Mouse (Mus musculus) midbrain, postnatal 0 days (tissue): ENCODE measurements around the gene Gm10944. TPM values are rescaled to one million over a fixed set of nuclear protein-coding genes. Genes with fewer than 3 reads are reported as not detected.

Source experiments
- ATAC-seq: fragments of 200-750 bp; cut with Nextera tagmentation; 2 replicates; pipeline ENCODE4 v1.8.0; 2017; ENCODE audit warnings: moderate number of reproducible peaks, mild to moderate bottlenecking, moderate TSS enrichment, moderate library complexity; ENCODE audit not compliant: low FRiP score
- DNase-seq: peaks from one replicate; pipeline ENCODE4 v3.0.0-alpha.2; 2015; ENCODE audit warnings: low spot score
- H3K27ac ChIP-seq: fragments of 300-500 bp; sonication (generic); 2 replicates; pipeline ENCODE4 v1.5.1; 2014; ENCODE audit warnings: low read depth, mild to moderate bottlenecking, low read length, mixed read lengths
- H3K27me3 ChIP-seq: fragments of 300-500 bp; sonication (generic); 2 replicates; pipeline ENCODE4 v1.6.1; 2014; ENCODE audit warnings: low read length, control low read depth, mixed read lengths; ENCODE audit not compliant: insufficient read depth
- H3K36me3 ChIP-seq: fragments of 300-500 bp; sonication (generic); 2 replicates; pipeline ENCODE4 v1.6.1; 2014; ENCODE audit warnings: low read length, control low read depth, mixed read lengths; ENCODE audit not compliant: insufficient read depth
- H3K4me1 ChIP-seq: fragments of 300-500 bp; sonication (generic); 2 replicates; pipeline ENCODE4 v1.6.1; 2014; ENCODE audit warnings: mild to moderate bottlenecking, control low read depth, antibody characterized with exemption, low read length, mixed read lengths; ENCODE audit not compliant: insufficient read depth
- H3K4me2 ChIP-seq: fragments of 300-500 bp; sonication (generic); 2 replicates; pipeline ENCODE4 v1.6.1; 2014; ENCODE audit warnings: low read depth, mild to moderate bottlenecking, low read length, mixed read lengths; ENCODE audit not compliant: poor library complexity, severe bottlenecking
- H3K4me3 ChIP-seq: fragments of 300-500 bp; sonication (generic); 2 replicates; pipeline ENCODE4 v1.5.1; 2014; ENCODE audit warnings: low read depth, mild to moderate bottlenecking, low read length, moderate library complexity
- H3K9ac ChIP-seq: fragments of 300-500 bp; sonication (generic); replicated peaks from 2 replicates; pipeline ENCODE4 v1.6.1; 2014; ENCODE audit warnings: mild to moderate bottlenecking, low read length, moderate library complexity, mixed read lengths; ENCODE audit not compliant: poor library complexity, severe bottlenecking
- H3K9me3 ChIP-seq: fragments of 300-500 bp; sonication (generic); 2 replicates; pipeline ENCODE4 v1.6.1; 2016; ENCODE audit warnings: low read length, control low read depth
- CTCF ChIP-seq: IDR thresholded peaks from 2 replicates; pipeline ENCODE4 v1.5.1; 2016; ENCODE audit warnings: antibody characterized with exemption, mild to moderate bottlenecking
- WGBS: fragments of 180-500 bp; shearing (Covaris S2); extraction: QIAGEN DNeasy Blood & Tissue Kit; methylation state at CpG from one replicate; pipeline ENCODE4 v1.1.7; 2014; 5-methylcytosine and 5-hydroxymethylcytosine counted together
- polyA plus RNA-seq: library from polyadenylated mRNA; unstranded; fragments of >200 nt; fragmentation: Nextera tagmentation; extraction: Ambion mirVana; gene quantifications from 2 replicates; pipeline ENCODE4 v1.2.1, GENCODE M21; 2015
- total RNA-seq: library from RNA; depleted of rRNA; stranded (reverse); fragments of >200 nt; gene quantifications from 2 replicates; pipeline ENCODE4 v1.2.3, GENCODE M21; 2014

Gm10944 gene
- total and polyA plus RNA-seq, 2 experiments from 2014 or later: not detected

- 10% methylated on average over 11 of the region's 11 CpGs for WGBS
- peak overlapping the region; percentile 47 for H3K4me3 ChIP-seq
- no peaks in the 10 kb centered on the region for H3K4me1 ChIP-seq
- no peaks in the 10 kb centered on the region for H3K36me3 ChIP-seq
- DNase-seq (no peak), ATAC-seq (no peak; the same call in 1 of the 2 replicates)
- no peak for TF ChIP-seq CTCF
- H3K9ac ChIP-seq: no peak overlapping the region
- H3K27me3 ChIP-seq: no peaks in the 10 kb centered on the region
- no peaks in the 10 kb centered on the region for H3K9me3 ChIP-seq
- peak overlapping the region; percentile 81 for H3K4me2 ChIP-seq
- H3K27ac ChIP-seq: no peak overlapping the region
These were observed 8.6 kb downstream of the Gm10944 start for GRCm38 (mm10) chr10:10689668-10690223.

GRCm38 (mm10) chr10:10697497-10697896 lies 16.3 kb downstream of the Gm10944 start:
- ATAC-seq: no peak
- no peak for TF ChIP-seq CTCF
- no peaks in the 10 kb centered on the region for H3K4me1 ChIP-seq
- H3K27me3 ChIP-seq: no peaks in the 10 kb centered on the region
- H3K9me3 ChIP-seq: no peaks in the 10 kb centered on the region
- H3K27ac ChIP-seq: no peak overlapping the region
- no peak overlapping the region for H3K9ac ChIP-seq
- WGBS: 78% methylated on average over 6 of the region's 6 CpGs
- no peak for DNase-seq
- H3K36me3 ChIP-seq: no peaks in the 10 kb centered on the region
- no peak overlapping the region for H3K4me3 ChIP-seq
- no peak overlapping the region for H3K4me2 ChIP-seq

GRCm38 (mm10) chr10:10700903-10701302 lies 19.8 kb downstream of the Gm10944 start:
- Histone ChIP-seq H3K27me3 (no peaks in the 10 kb centered on the region), H3K36me3 (no peaks in the 10 kb centered on the region), H3K9me3 (no peaks in the 10 kb centered on the region), H3K27ac (no peak overlapping the region), H3K4me2 (no peak overlapping the region), H3K4me3 (no peak overlapping the region), H3K9ac (no peak overlapping the region), H3K4me1 (no peaks in the 10 kb centered on the region)
- ATAC-seq (no peak), DNase-seq (no peak)
- no peak for TF ChIP-seq CTCF
- WGBS: 61% methylated on average over 1 of the region's 1 CpGs

DNA sequence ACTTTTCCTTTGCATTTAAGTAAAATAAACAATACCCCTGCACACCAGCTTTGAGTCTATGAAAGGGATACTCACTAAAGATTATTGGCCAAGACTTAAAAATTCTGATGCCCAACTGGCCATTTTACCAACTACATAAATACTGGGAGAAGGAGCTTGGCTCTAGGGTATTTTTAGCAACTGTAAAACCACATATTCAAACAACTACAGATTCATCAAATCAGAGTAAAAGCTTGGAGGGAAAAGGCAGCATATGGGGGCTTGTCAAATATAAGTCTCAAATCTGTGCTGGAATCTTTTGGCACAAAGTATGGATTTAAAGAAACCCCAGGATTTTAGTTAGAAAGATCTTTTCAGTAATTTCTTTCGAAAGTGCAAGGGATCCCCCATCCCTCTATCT lies 20.2 kb downstream of the Gm10944 start:
- Histone ChIP-seq H3K27ac (no peak overlapping the region), H3K9me3 (no peaks in the 10 kb centered on the region), H3K9ac (no peak overlapping the region), H3K36me3 (no peaks in the 10 kb centered on the region), H3K4me3 (no peak overlapping the region), H3K4me2 (no peak overlapping the region), H3K27me3 (no peaks in the 10 kb centered on the region), H3K4me1 (no peaks in the 10 kb centered on the region)
- whole genome bisulfite sequencing: 91% methylated on average over 1 of the region's 1 CpGs
- no peak for DNase-seq
- no peak for ATAC-seq
- TF ChIP-seq CTCF: no peak

DNA sequence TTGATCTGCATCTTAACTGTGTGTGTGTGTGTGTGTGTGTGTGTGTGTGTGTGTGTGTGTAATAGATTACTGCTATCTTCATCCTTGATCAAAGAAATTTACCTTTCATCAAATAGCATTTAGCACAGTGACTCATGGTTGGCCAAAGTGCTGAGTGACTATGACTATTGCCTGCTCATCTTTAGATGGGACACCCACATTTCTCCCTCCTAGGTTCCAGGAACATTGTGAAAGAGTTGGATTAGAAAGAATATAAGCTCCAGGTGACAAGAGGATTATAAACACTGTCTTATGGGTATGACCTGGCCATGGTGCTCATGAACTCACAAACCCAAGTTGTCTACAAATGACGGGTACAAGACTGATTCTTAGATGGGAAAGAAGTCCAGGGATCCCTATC lies 26.9 kb downstream of the Gm10944 start:
- no peaks in the 10 kb centered on the region for H3K4me1 ChIP-seq
- H3K36me3 ChIP-seq: no peaks in the 10 kb centered on the region
- H3K27ac ChIP-seq: no peak overlapping the region
- no peak overlapping the region for H3K9ac ChIP-seq
- no peak overlapping the region for H3K4me2 ChIP-seq
- no peak for TF ChIP-seq CTCF
- H3K4me3 ChIP-seq: no peak overlapping the region
- 81% methylated on average over 1 of the region's 1 CpGs for WGBS
- ATAC-seq (no peak), DNase-seq (no peak)
- H3K27me3 ChIP-seq: no peaks in the 10 kb centered on the region
- H3K9me3 ChIP-seq: no peaks in the 10 kb centered on the region

GRCm38 (mm10) chr10:10710359-10710758 lies 29.2 kb downstream of the Gm10944 start:
- 99% methylated on average over 2 of the region's 2 CpGs for WGBS
- H3K36me3 ChIP-seq: no peaks in the 10 kb centered on the region
- no peak overlapping the region for H3K27ac ChIP-seq
- H3K4me3 ChIP-seq: no peak overlapping the region
- ATAC-seq (no peak), DNase-seq (no peak)
- no peak for TF ChIP-seq CTCF
- no peaks in the 10 kb centered on the region for H3K4me1 ChIP-seq
- no peaks in the 10 kb centered on the region for H3K27me3 ChIP-seq
- H3K9me3 ChIP-seq: no peaks in the 10 kb centered on the region
- H3K4me2 ChIP-seq: no peak overlapping the region
- H3K9ac ChIP-seq: no peak overlapping the region
